Mouse (Mus musculus): ENCODE data around the gene Fgfr2. TPM values are rescaled to one million over a fixed set of nuclear protein-coding genes. Genes with fewer than 3 reads are reported as not detected.

Gene Fgfr2
- total RNA-seq, 1 experiment, result 37.5 TPM

- DNase-seq (ENCODE audit: low read depth, low spot score), result no peak
- TF ChIP-seq ZC3H11A (IDR thresholded peaks at IDR 0.05; ENCODE audit: borderline replicate concordance, low read depth, low read length) (no peak), MAFK (IDR thresholded peaks at IDR 0.05; ENCODE audit: insufficient read depth, low read depth, low read length) (no peak), HCFC1 (IDR thresholded peaks at IDR 0.05; ENCODE audit: borderline replicate concordance, insufficient read depth, low read length) (no peak), CHD2 (IDR thresholded peaks at IDR 0.05; ENCODE audit: low read depth, low read length) (no peak), ZNF384 (IDR thresholded peaks at IDR 0.05; ENCODE audit: low read depth, low read length) (no peak)
- Histone ChIP-seq H3K4me1 (ENCODE audit: control insufficient read depth in 2 of 2, insufficient read depth in 2 of 2, low read length in 2 of 2, poor library complexity in 1 of 2) (no peaks in the 10 kb centered on the region), H3K4me3 (ENCODE audit: insufficient read depth in 1 of 2, low read depth in 1 of 2, low read length in 2 of 2, poor library complexity in 1 of 2, severe bottlenecking in 1 of 2) (no peak overlapping the region), H3K9ac (ENCODE audit: insufficient read depth, low read depth, low read length, poor library complexity, severe bottlenecking) (no peak overlapping the region), H3K27ac (ENCODE audit: insufficient read depth, low read depth, low read length, poor library complexity, severe bottlenecking) (no peak overlapping the region), H3K36me3 (ENCODE audit: control insufficient read depth, insufficient read depth, low read length, poor library complexity, severe bottlenecking) (no peaks in the 10 kb centered on the region), H3K9me3 (ENCODE audit: control insufficient read depth, insufficient read depth, low read depth, low read length) (no peaks in the 10 kb centered on the region)
- in situ Hi-C loops (cut with MboI; ENCODE audit: low sequenced_read_pairs in 2 of 2, unreplicated experiment in 2 of 2), result no loop called here
These were observed 816.3 kb downstream of the Fgfr2 start for GRCm38 (mm10) chr7:132306671-132307412.

DNA sequence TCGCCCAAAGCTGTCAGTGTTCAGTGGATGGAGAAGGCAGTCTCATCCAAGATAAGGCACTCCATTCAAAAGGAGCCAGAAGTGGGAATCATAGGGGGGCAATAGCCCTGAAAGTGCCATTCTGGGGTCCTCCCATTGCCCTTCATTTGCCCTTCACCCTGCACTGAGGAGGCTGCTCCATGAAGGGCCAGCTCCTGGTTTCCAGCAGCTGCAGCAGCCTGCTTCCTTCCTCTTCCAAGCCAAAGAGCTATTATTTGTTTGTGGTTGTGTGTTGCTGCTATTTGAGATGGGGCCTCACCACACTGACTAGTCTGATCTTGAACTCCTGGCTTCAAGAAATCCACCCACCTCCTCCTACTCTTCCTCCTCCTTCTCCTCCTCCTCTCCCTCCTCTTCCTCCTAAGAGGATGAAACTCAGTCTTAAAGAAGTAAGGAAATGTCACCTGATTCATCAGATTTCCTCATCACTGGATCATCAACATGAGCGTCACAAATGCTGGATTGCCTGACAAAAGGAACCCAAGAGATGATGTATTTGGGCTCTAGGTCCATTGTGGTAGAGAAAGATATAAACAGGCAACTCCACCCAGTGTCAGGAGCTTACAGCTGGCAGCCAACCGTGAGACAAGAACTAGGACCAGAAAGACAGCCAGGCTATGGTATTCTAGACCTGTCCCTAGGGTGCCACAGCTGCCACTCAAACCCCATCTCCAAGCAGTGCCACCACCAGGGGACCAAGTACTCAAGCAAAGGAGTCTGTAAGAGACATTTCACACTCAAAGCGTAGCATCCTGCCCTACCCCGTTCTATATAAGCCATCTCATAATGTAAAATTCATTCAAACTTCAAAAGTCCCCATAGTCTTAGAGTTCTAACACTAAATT, 817.4 kb downstream of the Fgfr2 start:
- no peaks in the 10 kb centered on the region for H3K36me3 ChIP-seq (ENCODE audit: control insufficient read depth, insufficient read depth, low read length, poor library complexity, severe bottlenecking)
- H3K9ac ChIP-seq (ENCODE audit: insufficient read depth, low read depth, low read length, poor library complexity, severe bottlenecking), result no peak overlapping the region
- no peak overlapping the region for H3K27ac ChIP-seq (ENCODE audit: insufficient read depth, low read depth, low read length, poor library complexity, severe bottlenecking)
- no peak for DNase-seq (ENCODE audit: low read depth, low spot score)
- H3K9me3 ChIP-seq (ENCODE audit: control insufficient read depth, insufficient read depth, low read depth, low read length), result no peaks in the 10 kb centered on the region
- TF ChIP-seq MAFK (IDR thresholded peaks at IDR 0.05; ENCODE audit: insufficient read depth, low read depth, low read length) (no peak), CHD2 (IDR thresholded peaks at IDR 0.05; ENCODE audit: low read depth, low read length) (no peak), ZNF384 (IDR thresholded peaks at IDR 0.05; ENCODE audit: low read depth, low read length) (no peak), HCFC1 (IDR thresholded peaks at IDR 0.05; ENCODE audit: borderline replicate concordance, insufficient read depth, low read length) (no peak), ZC3H11A (IDR thresholded peaks at IDR 0.05; ENCODE audit: borderline replicate concordance, low read depth, low read length) (no peak)
- H3K4me1 ChIP-seq (ENCODE audit: control insufficient read depth in 2 of 2, insufficient read depth in 2 of 2, low read length in 2 of 2, poor library complexity in 1 of 2), result no peaks in the 10 kb centered on the region
- no peak overlapping the region for H3K4me3 ChIP-seq (ENCODE audit: insufficient read depth in 1 of 2, low read depth in 1 of 2, low read length in 2 of 2, poor library complexity in 1 of 2, severe bottlenecking in 1 of 2)
- in situ Hi-C loops (cut with MboI; ENCODE audit: low sequenced_read_pairs in 2 of 2, unreplicated experiment in 2 of 2), result no loop called here

DNA sequence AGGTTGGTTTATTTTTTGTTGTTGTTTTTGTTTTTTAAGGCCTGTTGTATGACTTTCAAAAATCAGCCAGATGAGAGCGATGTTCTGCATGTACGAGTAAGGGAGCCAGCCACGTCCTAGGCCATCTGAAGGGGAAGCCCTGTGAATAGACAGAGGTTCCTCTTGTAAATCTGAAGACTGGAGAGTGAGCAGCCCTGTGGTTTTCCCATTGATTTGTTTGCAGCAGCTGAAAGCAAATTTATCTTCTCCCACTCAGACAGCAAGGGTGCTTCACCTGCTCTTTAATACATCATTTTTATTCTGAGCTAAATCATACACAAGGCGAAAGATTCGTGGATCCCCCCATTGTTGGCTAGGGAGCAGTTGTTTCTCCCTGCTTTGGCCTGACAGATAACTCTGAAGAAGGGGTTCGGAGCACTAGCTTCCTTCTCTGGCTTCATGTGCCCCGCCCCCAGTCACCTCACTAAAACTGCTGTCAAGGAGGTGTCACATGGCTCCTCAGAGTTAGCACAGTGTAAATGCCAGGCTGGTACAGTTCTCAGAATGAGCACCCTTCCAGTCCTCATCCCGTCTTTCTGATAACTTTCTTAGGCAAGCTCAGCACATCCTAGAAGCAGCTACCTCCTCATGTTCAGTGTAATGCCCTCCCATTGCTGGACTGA, 818.6 kb downstream of the Fgfr2 start:
- TF ChIP-seq ZC3H11A (IDR thresholded peaks at IDR 0.05; ENCODE audit: borderline replicate concordance, low read depth, low read length), result no peak
- no peak for TF ChIP-seq ZNF384 (IDR thresholded peaks at IDR 0.05; ENCODE audit: low read depth, low read length)
- TF ChIP-seq HCFC1 (IDR thresholded peaks at IDR 0.05; ENCODE audit: borderline replicate concordance, insufficient read depth, low read length), result no peak
- no peak for TF ChIP-seq MAFK (IDR thresholded peaks at IDR 0.05; ENCODE audit: insufficient read depth, low read depth, low read length)
- no peak for TF ChIP-seq CHD2 (IDR thresholded peaks at IDR 0.05; ENCODE audit: low read depth, low read length)
- H3K36me3 ChIP-seq (ENCODE audit: control insufficient read depth, insufficient read depth, low read length, poor library complexity, severe bottlenecking), result no peaks in the 10 kb centered on the region
- no peak for DNase-seq (ENCODE audit: low read depth, low spot score)
- in situ Hi-C loops (cut with MboI; ENCODE audit: low sequenced_read_pairs in 2 of 2, unreplicated experiment in 2 of 2), result no loop called here
- no peaks in the 10 kb centered on the region for H3K4me1 ChIP-seq (ENCODE audit: control insufficient read depth in 2 of 2, insufficient read depth in 2 of 2, low read length in 2 of 2, poor library complexity in 1 of 2)
- H3K27ac ChIP-seq (ENCODE audit: insufficient read depth, low read depth, low read length, poor library complexity, severe bottlenecking), result no peak overlapping the region
- H3K9ac ChIP-seq (ENCODE audit: insufficient read depth, low read depth, low read length, poor library complexity, severe bottlenecking), result no peak overlapping the region
- H3K9me3 ChIP-seq (ENCODE audit: control insufficient read depth, insufficient read depth, low read depth, low read length), result no peaks in the 10 kb centered on the region
- H3K4me3 ChIP-seq (ENCODE audit: insufficient read depth in 1 of 2, low read depth in 1 of 2, low read length in 2 of 2, poor library complexity in 1 of 2, severe bottlenecking in 1 of 2), result no peak overlapping the region

DNA sequence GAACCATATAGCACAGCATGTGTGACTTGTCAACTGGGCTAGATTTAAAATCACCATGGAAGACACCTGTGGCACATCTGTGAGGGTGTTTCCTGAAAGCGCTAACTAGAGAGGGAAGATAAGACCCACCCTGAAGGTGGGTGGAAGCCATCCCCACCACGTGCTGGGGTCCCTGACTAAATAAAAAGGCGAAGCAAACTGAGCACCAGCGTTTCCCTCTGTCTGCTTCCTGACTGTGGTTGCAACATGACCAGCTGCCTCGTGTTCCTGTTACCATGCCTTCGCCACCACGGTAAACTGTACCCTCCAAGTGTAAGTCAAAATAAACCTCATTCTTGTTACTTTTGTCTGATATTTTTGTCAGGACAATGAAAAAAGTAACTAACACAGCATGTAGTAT, 819.2 kb downstream of the Fgfr2 start:
- Histone ChIP-seq H3K27ac (ENCODE audit: insufficient read depth, low read depth, low read length, poor library complexity, severe bottlenecking) (no peak overlapping the region), H3K4me1 (ENCODE audit: control insufficient read depth in 2 of 2, insufficient read depth in 2 of 2, low read length in 2 of 2, poor library complexity in 1 of 2) (no peaks in the 10 kb centered on the region), H3K36me3 (ENCODE audit: control insufficient read depth, insufficient read depth, low read length, poor library complexity, severe bottlenecking) (no peaks in the 10 kb centered on the region), H3K9me3 (ENCODE audit: control insufficient read depth, insufficient read depth, low read depth, low read length) (no peaks in the 10 kb centered on the region), H3K9ac (ENCODE audit: insufficient read depth, low read depth, low read length, poor library complexity, severe bottlenecking) (no peak overlapping the region), H3K4me3 (ENCODE audit: insufficient read depth in 1 of 2, low read depth in 1 of 2, low read length in 2 of 2, poor library complexity in 1 of 2, severe bottlenecking in 1 of 2) (no peak overlapping the region)
- TF ChIP-seq ZNF384 (IDR thresholded peaks at IDR 0.05; ENCODE audit: low read depth, low read length), result no peak
- no peak for TF ChIP-seq HCFC1 (IDR thresholded peaks at IDR 0.05; ENCODE audit: borderline replicate concordance, insufficient read depth, low read length)
- TF ChIP-seq ZC3H11A (IDR thresholded peaks at IDR 0.05; ENCODE audit: borderline replicate concordance, low read depth, low read length), result no peak
- TF ChIP-seq MAFK (IDR thresholded peaks at IDR 0.05; ENCODE audit: insufficient read depth, low read depth, low read length), result no peak
- TF ChIP-seq CHD2 (IDR thresholded peaks at IDR 0.05; ENCODE audit: low read depth, low read length), result no peak
- DNase-seq (ENCODE audit: low read depth, low spot score), result no peak
- in situ Hi-C loops (cut with MboI; ENCODE audit: low sequenced_read_pairs in 2 of 2, unreplicated experiment in 2 of 2), result no loop called here
